Mouse (Mus musculus) spleen, adult 2 months (tissue): ENCODE results near the gene Lcp2. TPM values are rescaled to one million over a fixed set of nuclear protein-coding genes. Genes with fewer than 3 reads are reported as not detected.

ENCODE experiments used
- DNase-seq, 2 experiments: peaks; one replicate each; pipeline versions ENCODE4 v3.0.0 to v3.0.0-alpha.2; 2012 to 2021; ENCODE audit warnings: low spot score in 2 of 2, low read depth in 1 of 2
- H3K27ac ChIP-seq: fragments of 200-500 bp; 2 replicates; pipeline ENCODE4 v1.5.1; 2012; ENCODE audit warnings: low read length, inconsistent platforms; ENCODE audit not compliant: insufficient read depth
- H3K27me3 ChIP-seq: fragments of 200-500 bp; 2 replicates; pipeline ENCODE4 v1.6.1; 2012; ENCODE audit warnings: mild to moderate bottlenecking, moderate library complexity, low read length, inconsistent platforms; ENCODE audit not compliant: control insufficient read depth, insufficient read depth
- H3K36me3 ChIP-seq: fragments of 200-500 bp; 2 replicates; pipeline ENCODE4 v1.6.1; 2012; ENCODE audit warnings: mild to moderate bottlenecking, low read length, inconsistent platforms; ENCODE audit not compliant: control insufficient read depth, insufficient read depth
- H3K4me1 ChIP-seq: fragments of 200-500 bp; 2 replicates; pipeline ENCODE4 v1.6.1; 2011; ENCODE audit warnings: inconsistent platforms; ENCODE audit not compliant: control insufficient read depth, insufficient read depth, insufficient read length
- H3K4me3 ChIP-seq: fragments of 200-500 bp; 2 replicates; pipeline ENCODE4 v1.5.1; 2011; ENCODE audit warnings: mild to moderate bottlenecking, inconsistent platforms; ENCODE audit not compliant: insufficient read depth, insufficient read length; ENCODE audit errors: extremely low read depth
- CTCF ChIP-seq: fragments of 200-500 bp; IDR thresholded peaks from 2 replicates; pipeline ENCODE4 v1.5.1; 2011; ENCODE audit warnings: mild to moderate bottlenecking, inconsistent platforms; ENCODE audit not compliant: insufficient read depth, insufficient read length, insufficient replicate concordance; ENCODE audit errors: extremely low read depth
- POLR2A ChIP-seq: fragments of 200-500 bp; IDR thresholded peaks from 2 replicates; pipeline ENCODE4 v1.6.1; 2011; ENCODE audit warnings: low read depth, low read length, inconsistent platforms
- WGBS: fragments of 180-500 bp; shearing (Covaris S2); methylation state at CpG from one replicate; pipeline ENCODE4 v1.1.7; 2018; 5-methylcytosine and 5-hydroxymethylcytosine counted together
- polyA plus RNA-seq: library from polyadenylated mRNA; depleted of rRNA; stranded (reverse); fragments of >200 nt; gene quantifications from 2 replicates; pipeline ENCODE4 v1.2.3, GENCODE M21; 2012

Lcp2 gene
- polyA plus RNA-seq, 1 experiment, result 34.0 TPM

DNA sequence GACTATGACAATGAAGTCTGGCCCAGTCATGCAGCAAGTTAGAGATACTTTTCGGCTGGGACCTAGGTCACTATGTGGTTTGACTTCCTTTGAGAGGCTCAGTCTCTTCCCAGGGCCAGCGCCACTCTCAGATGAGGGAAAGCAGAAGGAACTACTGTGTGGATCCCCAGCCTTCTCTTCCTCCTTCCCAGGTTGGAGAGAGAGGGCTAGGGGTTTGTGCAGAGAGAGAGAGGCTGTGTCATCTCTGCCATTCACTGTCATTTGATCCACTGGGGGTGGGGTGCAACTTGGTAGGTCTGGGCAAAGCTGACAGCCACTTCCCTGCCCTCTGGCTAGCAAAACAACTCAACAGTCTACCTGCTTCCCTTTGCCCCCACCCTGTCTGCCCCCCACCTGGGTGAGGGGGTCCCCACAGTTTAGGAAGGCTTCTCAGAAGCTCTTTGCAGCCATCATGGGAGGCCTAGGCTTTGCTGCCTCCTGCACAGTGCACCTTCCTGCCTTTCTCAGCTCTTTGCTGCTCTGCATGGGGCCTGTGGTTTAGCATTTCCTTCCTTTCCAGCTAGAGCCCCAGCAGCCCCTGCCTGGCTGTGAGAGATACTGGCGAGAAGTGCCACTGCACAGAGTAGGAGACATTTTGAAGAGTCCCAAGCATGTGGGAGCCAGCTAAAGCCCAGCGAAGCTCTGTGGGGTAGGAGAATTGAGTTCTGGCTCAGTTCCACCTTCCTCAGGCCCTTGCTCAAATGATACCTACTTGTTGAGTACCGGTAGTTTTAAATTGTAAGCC is 17.2 kb downstream of the Lcp2 start:
- 12% methylated on average over 5 of the region's 5 CpGs for WGBS
- H3K36me3 ChIP-seq, result no peaks in the 10 kb centered on the region

GRCm38 (mm10) chr11:34070596-34070995 is 23.9 kb downstream of the Lcp2 start:
- H3K4me1 ChIP-seq, result peaks cover 9% of the 10 kb centered on the region; the same call in 1 of the 2 replicates
- H3K36me3 ChIP-seq, result peaks cover 4% of the 10 kb centered on the region
- H3K4me3 ChIP-seq, result no peak overlapping the region
- H3K27ac ChIP-seq, result no peak overlapping the region
- DNase-seq, result no peak
- TF ChIP-seq POLR2A (no peak), CTCF (no peak)
- H3K27me3 ChIP-seq, result no peaks in the 10 kb centered on the region

More for the DNA sequence above, 17.2 kb downstream of the Lcp2 start:
- peak; percentile 26 to 51 for DNase-seq
- Histone ChIP-seq H3K27ac (peak overlapping the region; percentile 74), H3K4me3 (no peak overlapping the region), H3K27me3 (no peaks in the 10 kb centered on the region), H3K4me1 (peaks cover 17% of the 10 kb centered on the region; the same call in 1 of the 2 replicates)
- TF ChIP-seq POLR2A, result no peak
- no peak for TF ChIP-seq CTCF

DNA sequence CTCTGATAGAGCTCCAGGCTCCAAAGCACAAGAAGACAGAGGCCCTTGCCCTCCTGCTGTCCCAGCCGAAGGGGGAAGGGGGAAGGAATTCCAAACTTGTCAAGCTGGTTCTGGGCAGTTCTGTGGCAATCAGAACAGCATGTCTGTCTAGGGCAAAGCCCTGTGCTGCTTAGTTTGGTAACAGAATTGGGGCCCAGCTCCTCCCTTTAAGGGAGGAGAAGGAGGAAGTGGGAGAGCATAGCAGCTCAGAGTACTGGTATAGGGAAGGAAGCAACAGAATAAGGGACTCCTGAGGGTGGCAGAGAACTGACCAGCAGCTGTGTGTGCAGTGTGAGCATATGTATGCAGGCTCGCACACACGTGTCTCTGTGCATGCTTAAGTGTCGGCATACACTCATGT is 25.6 kb downstream of the Lcp2 start:
- H3K27ac ChIP-seq, result no peak overlapping the region
- DNase-seq, result no peak
- TF ChIP-seq POLR2A, result no peak
- TF ChIP-seq CTCF, result no peak
- H3K4me3 ChIP-seq, result no peak overlapping the region
- peaks cover 4% of the 10 kb centered on the region for H3K36me3 ChIP-seq
- H3K27me3 ChIP-seq, result no peaks in the 10 kb centered on the region
- 24% methylated on average over 4 of the region's 4 CpGs for WGBS
- peaks cover 6% of the 10 kb centered on the region; the same call in 1 of the 2 replicates for H3K4me1 ChIP-seq

DNA sequence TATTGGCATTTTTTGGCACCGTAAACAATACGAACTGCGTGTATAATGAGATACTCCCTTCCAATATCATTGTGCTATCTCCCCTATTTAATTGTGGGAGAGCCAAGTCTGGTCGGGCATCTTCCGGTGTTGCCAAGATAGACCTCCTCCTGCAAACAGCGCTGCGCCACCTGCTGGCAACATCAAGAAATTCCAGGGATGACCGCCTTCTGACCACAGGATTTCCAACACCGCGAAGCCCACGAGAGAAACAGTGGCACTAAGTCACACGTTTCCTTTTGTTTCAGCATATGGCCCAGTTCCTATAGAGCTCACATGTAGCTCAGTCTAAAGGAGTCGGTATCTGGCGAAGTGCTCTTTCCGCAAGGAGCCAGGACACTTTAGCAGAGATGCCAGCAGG is 27.1 kb downstream of the Lcp2 start:
- peak; percentile 18 to 52 for DNase-seq
- 37% methylated on average over 15 of the region's 15 CpGs for WGBS
- Histone ChIP-seq H3K27ac (no peak overlapping the region), H3K36me3 (peaks cover 4% of the 10 kb centered on the region), H3K4me1 (peaks cover 5% of the 10 kb centered on the region; the same call in 1 of the 2 replicates), H3K27me3 (no peaks in the 10 kb centered on the region), H3K4me3 (no peak overlapping the region)
- TF ChIP-seq POLR2A, result no peak
- peak; percentile 82; the same call in 1 of the 2 replicates for TF ChIP-seq CTCF

GRCm38 (mm10) chr11:34077870-34078269 is 31.1 kb downstream of the Lcp2 start:
- peaks cover 3% of the 10 kb centered on the region; the same call in 1 of the 2 replicates for H3K4me1 ChIP-seq
- no peak overlapping the region for H3K4me3 ChIP-seq
- H3K27me3 ChIP-seq, result no peaks in the 10 kb centered on the region
- no peak overlapping the region for H3K27ac ChIP-seq
- DNase-seq, result no peak
- peaks cover 4% of the 10 kb centered on the region for H3K36me3 ChIP-seq
- no peak for TF ChIP-seq POLR2A
- no peak for TF ChIP-seq CTCF
- 50% methylated on average over 2 of the region's 2 CpGs for WGBS

GRCm38 (mm10) chr11:34078581-34078980 is 31.9 kb downstream of the Lcp2 start:
- peaks cover 3% of the 10 kb centered on the region; the same call in 1 of the 2 replicates for H3K4me1 ChIP-seq

More at GRCm38 (mm10) chr11:34078581-34078980, 31.9 kb downstream of the Lcp2 start:
- Histone ChIP-seq H3K4me3 (no peak overlapping the region), H3K27me3 (no peaks in the 10 kb centered on the region), H3K36me3 (peaks cover 4% of the 10 kb centered on the region), H3K27ac (no peak overlapping the region)
- no peak for DNase-seq
- no peak for TF ChIP-seq POLR2A
- no peak for TF ChIP-seq CTCF
- WGBS, result 57% methylated on average over 7 of the region's 7 CpGs
